In genomic region chr13:46420095-46420494, GRCm38 (mm10) we compare ENCODE assay signal across 8 mouse cellular contexts. TPM values are rescaled to one million over a fixed set of nuclear protein-coding genes. Genes with fewer than 3 reads are reported as not detected.
DNase-seq lines count a peak whose midpoint lies in the region; ATAC-seq and TF ChIP-seq lines count a peak whose summit lies in the region.

No protein-coding gene starts in this region.

- no peaks in the 10 kb centered on the region for H3K9me3 ChIP-seq in heart, embryonic 14.5 days (ENCODE audit: control insufficient read depth, low read length)
- no peaks in the 10 kb centered on the region for H3K9me3 ChIP-seq in limb, embryonic 14.5 days (ENCODE audit: control insufficient read depth, low read length)

- H3K9ac ChIP-seq in heart, embryonic 14.5 days (ENCODE audit: low read length) = peak overlapping the region; percentile 100
- H3K9ac ChIP-seq in limb, embryonic 14.5 days (ENCODE audit: low read depth, low read length, severe bottlenecking) = no peak overlapping the region

- DNase-seq in cerebellum, postnatal 14 days = peak; percentile 15 to 19
- DNase-seq in cerebellum, adult 18-20 months = no peak
- DNase-seq in ES-CJ7 (ENCODE audit: low read depth, low spot score) = peak; percentile 7
- DNase-seq in limb, embryonic 14.5 days (ENCODE audit: low spot score) = no peak
- DNase-seq in ovary, postnatal 10 days (ENCODE audit: low spot score) = no peak
- no peak for DNase-seq in testis, postnatal 10 days (ENCODE audit: low spot score)
- no peak for DNase-seq in adrenal gland, adult 18-20 months (ENCODE audit: low spot score in 2 of 2)

- no peak for ATAC-seq in heart, embryonic 14.5 days (ENCODE audit: insufficient number of reproducible peaks, insufficient read depth, low FRiP score, low read depth)
- ATAC-seq in limb, embryonic 14.5 days (ENCODE audit: low FRiP score, low read depth) = no peak

- peak overlapping the region; percentile 62 to 80 for H3K4me3 ChIP-seq in heart, embryonic 14.5 days (ENCODE audit: control insufficient read depth in 1 of 2, insufficient read depth in 1 of 2, low read depth in 1 of 2, low read length in 2 of 2)
- H3K4me3 ChIP-seq in limb, embryonic 14.5 days (replicated peaks; ENCODE audit: low read length) = peak overlapping the region; percentile 56

- peak overlapping the region; percentile 97 to 99 for H3K27ac ChIP-seq in heart, embryonic 14.5 days (replicated peaks in 1 of 2; ENCODE audit: control insufficient read depth in 1 of 2, insufficient read depth in 1 of 2, low read depth in 2 of 2, low read length in 2 of 2)
- no peak overlapping the region for H3K27ac ChIP-seq in limb, embryonic 14.5 days (replicated peaks; ENCODE audit: low read depth, low read length)

- H3K4me2 ChIP-seq in heart, embryonic 14.5 days (ENCODE audit: low read length) = peak overlapping the region; percentile 74
- H3K4me2 ChIP-seq in limb, embryonic 14.5 days (replicated peaks; ENCODE audit: low read depth, low read length, severe bottlenecking) = 0 out of 2 replicates have a peak overlapping the region, but pooled peaks have one; percentile 11

- peaks cover 3% of the 10 kb centered on the region; the same call in 1 of the 2 replicates for H3K27me3 ChIP-seq in heart, embryonic 14.5 days (ENCODE audit: control insufficient read depth, insufficient read depth, low read length)
- 0 out of 2 replicates have a peak, but pooled peaks cover 6% of the 10 kb centered on the region for H3K27me3 ChIP-seq in limb, embryonic 14.5 days (ENCODE audit: control insufficient read depth, insufficient read depth, low read length)

- TF ChIP-seq POLR2A in limb, embryonic 14.5 days (IDR thresholded peaks at IDR 0.05; ENCODE audit: borderline replicate concordance, extremely low read depth, insufficient read depth, insufficient read length) = no peak

- peaks cover under 1 to 11% of the 10 kb centered on the region in 2 experiments; a peak in 3 of 4 replicates for H3K4me1 ChIP-seq in heart, embryonic 14.5 days (ENCODE audit: control insufficient read depth in 2 of 2, insufficient read depth in 2 of 2, low read length in 2 of 2)
- H3K4me1 ChIP-seq in limb, embryonic 14.5 days (ENCODE audit: control insufficient read depth, insufficient read depth, low read length) = no peaks in the 10 kb centered on the region

- WGBS in heart, embryonic 14.5 days = 5% methylated on average over 3 of the region's 3 CpGs
- 19% methylated on average over 3 of the region's 3 CpGs for WGBS in limb, embryonic 14.5 days

- peaks cover 42% of the 10 kb centered on the region for H3K36me3 ChIP-seq in heart, embryonic 14.5 days (ENCODE audit: control insufficient read depth, insufficient read depth, low read length)
- no peaks in the 10 kb centered on the region for H3K36me3 ChIP-seq in limb, embryonic 14.5 days (ENCODE audit: control insufficient read depth, insufficient read depth, low read length)

RNA-seq across cellular contexts. Expression of gene Rbm24, which starts 1.9 kb away (rescaled TPM):
- 138 and 141 TPM in 2 replicates for polyA plus RNA-seq in heart, embryonic 14.5 days (2014; fragmentation: Nextera tagmentation; extraction: Ambion mirVana)
- polyA plus RNA-seq in limb, embryonic 14.5 days (2012; rRNA removed) = 27.1 and 37.4 TPM in 2 replicates
- 11.7 and 12.8 TPM in 2 replicates for polyA plus RNA-seq in limb, embryonic 14.5 days (2014; fragmentation: Nextera tagmentation; extraction: Ambion mirVana)
- 1 to 10 TPM; 2.2 to 4.6 TPM for total RNA-seq in adrenal gland, adult 18-20 months (2021)

Comparison
In these comparisons a context has a peak if more than half of its experiments do, and no peak if none do; other contexts are left out.
1. DNase-seq: peak in cerebellum, postnatal 14 days (2 of 2) and ES-CJ7 (single experiment); none in cerebellum, adult 18-20 months (0 of 2), limb, embryonic 14.5 days (single experiment), ovary, postnatal 10 days (single experiment), testis, postnatal 10 days (single experiment) and adrenal gland, adult 18-20 months (0 of 2).